Mouse (Mus musculus): ENCODE measurements around the gene Fkrp. TPM values are rescaled to one million over a fixed set of nuclear protein-coding genes. Genes with fewer than 3 reads are reported as not detected.
A peak's percentile ranks its signal among the peaks of the same experiment; 100 is the strongest.

Fkrp gene
- total and polyA plus RNA-seq, 2 experiments from 2014 or later = 45.4 to 73.8 TPM

GRCm38 (mm10) chr7:16842645-16843063 is 26.1 kb upstream of the Fkrp start, which contains the start of gene Prkd2:
Prkd2 (plus strand) TSS chr7:16842902.
- Histone ChIP-seq H3K27me3 (ENCODE audit: insufficient read depth, low read length) (no peaks in the 10 kb centered on the region), H3K27ac (peak within 1 kb of the TSS; percentile 58; the same call in 1 of the 2 replicates), H3K9ac (replicated peaks; ENCODE audit: low read length) (peak within 1 kb of the TSS; percentile 53), H3K4me3 (ENCODE audit: low read length) (peak within 1 kb of the TSS; percentile 59), H3K4me2 (ENCODE audit: low read depth, low read length) (peak within 1 kb of the TSS; percentile 96), H3K36me3 (ENCODE audit: insufficient read depth, low read length) (peaks cover 29% of the 10 kb centered on the region), H3K9me3 (ENCODE audit: low read length) (no peaks in the 10 kb centered on the region), H3K4me1 (ENCODE audit: insufficient read depth, low read length) (peaks cover 11% of the 10 kb centered on the region; the same call in 1 of the 2 replicates)
- ATAC-seq (peak; percentile 88), DNase-seq (ENCODE audit: low spot score) (peak; percentile 92)
- no peak for TF ChIP-seq CTCF (IDR thresholded peaks at IDR 0.05; ENCODE audit: low read depth)
- WGBS = 3% methylated on average over 32 of the region's 32 CpGs

- Histone ChIP-seq H3K27ac (peak overlapping the region; percentile 58; the same call in 1 of the 2 replicates), H3K4me2 (ENCODE audit: low read depth, low read length) (peak overlapping the region; percentile 96), H3K9me3 (ENCODE audit: low read length) (no peaks in the 10 kb centered on the region), H3K4me3 (ENCODE audit: low read length) (no peak overlapping the region), H3K36me3 (ENCODE audit: insufficient read depth, low read length) (peaks cover 37% of the 10 kb centered on the region), H3K4me1 (ENCODE audit: insufficient read depth, low read length) (peaks cover 11% of the 10 kb centered on the region; the same call in 1 of the 2 replicates), H3K9ac (replicated peaks; ENCODE audit: low read length) (peak overlapping the region; percentile 53; the same call in 1 of the 2 replicates), H3K27me3 (ENCODE audit: insufficient read depth, low read length) (no peaks in the 10 kb centered on the region)
- DNase-seq (ENCODE audit: low spot score) (no peak), ATAC-seq (no peak)
- 43% methylated on average over 11 of the region's 11 CpGs for whole genome bisulfite sequencing
- no peak for TF ChIP-seq CTCF (IDR thresholded peaks at IDR 0.05; ENCODE audit: low read depth)
Measured at GRCm38 (mm10) chr7:16841561-16842560, 25.3 kb upstream of the Fkrp start.

GRCm38 (mm10) chr7:16841078-16841477 is 24.5 kb upstream of the Fkrp start:
- no peaks in the 10 kb centered on the region for H3K27me3 ChIP-seq (ENCODE audit: insufficient read depth, low read length)
- DNase-seq (ENCODE audit: low spot score) (no peak), ATAC-seq (no peak)
- WGBS = 69% methylated on average over 4 of the region's 4 CpGs
- no peaks in the 10 kb centered on the region for H3K9me3 ChIP-seq (ENCODE audit: low read length)
- peaks cover 37% of the 10 kb centered on the region for H3K36me3 ChIP-seq (ENCODE audit: insufficient read depth, low read length)
- no peak overlapping the region for H3K4me2 ChIP-seq (ENCODE audit: low read depth, low read length)
- H3K27ac ChIP-seq = peak overlapping the region; percentile 45; the same call in 1 of the 2 replicates
- no peak overlapping the region for H3K9ac ChIP-seq (replicated peaks; ENCODE audit: low read length)
- H3K4me3 ChIP-seq (ENCODE audit: low read length) = no peak overlapping the region
- H3K4me1 ChIP-seq (ENCODE audit: insufficient read depth, low read length) = peaks cover 11% of the 10 kb centered on the region; the same call in 1 of the 2 replicates
- TF ChIP-seq CTCF (IDR thresholded peaks at IDR 0.05; ENCODE audit: low read depth) = no peak

- H3K27me3 ChIP-seq (ENCODE audit: insufficient read depth, low read length) = no peaks in the 10 kb centered on the region
- no peak for TF ChIP-seq CTCF (IDR thresholded peaks at IDR 0.05; ENCODE audit: low read depth)
- peaks cover 39% of the 10 kb centered on the region for H3K36me3 ChIP-seq (ENCODE audit: insufficient read depth, low read length)
- no peaks in the 10 kb centered on the region for H3K9me3 ChIP-seq (ENCODE audit: low read length)
- H3K9ac ChIP-seq (replicated peaks; ENCODE audit: low read length) = no peak overlapping the region
- no peak overlapping the region for H3K4me2 ChIP-seq (ENCODE audit: low read depth, low read length)
- no peak overlapping the region for H3K27ac ChIP-seq
- no peak overlapping the region for H3K4me3 ChIP-seq (ENCODE audit: low read length)
- no peak for DNase-seq (ENCODE audit: low spot score)
- 91% methylated on average over 2 of the region's 2 CpGs for WGBS
- no peak for ATAC-seq
- peaks cover 11% of the 10 kb centered on the region; the same call in 1 of the 2 replicates for H3K4me1 ChIP-seq (ENCODE audit: insufficient read depth, low read length)
Measured at GRCm38 (mm10) chr7:16840109-16840491, 23.6 kb upstream of the Fkrp start.

- peaks cover 44% of the 10 kb centered on the region for H3K36me3 ChIP-seq (ENCODE audit: insufficient read depth, low read length)
- no peak overlapping the region for H3K27ac ChIP-seq
- H3K27me3 ChIP-seq (ENCODE audit: insufficient read depth, low read length) = no peaks in the 10 kb centered on the region
- peaks cover 11% of the 10 kb centered on the region; the same call in 1 of the 2 replicates for H3K4me1 ChIP-seq (ENCODE audit: insufficient read depth, low read length)
- no peak for TF ChIP-seq CTCF (IDR thresholded peaks at IDR 0.05; ENCODE audit: low read depth)
- no peak for ATAC-seq
- no peaks in the 10 kb centered on the region for H3K9me3 ChIP-seq (ENCODE audit: low read length)
- H3K4me2 ChIP-seq (ENCODE audit: low read depth, low read length) = no peak overlapping the region
- H3K9ac ChIP-seq (replicated peaks; ENCODE audit: low read length) = no peak overlapping the region
- no peak overlapping the region for H3K4me3 ChIP-seq (ENCODE audit: low read length)
- DNase-seq (ENCODE audit: low spot score) = no peak
- 92% methylated on average over 12 of the region's 12 CpGs for WGBS
Measured at GRCm38 (mm10) chr7:16839427-16840108, 23.0 kb upstream of the Fkrp start.

- Histone ChIP-seq H3K27me3 (ENCODE audit: insufficient read depth, low read length) (no peaks in the 10 kb centered on the region), H3K4me1 (ENCODE audit: insufficient read depth, low read length) (peaks cover 9% of the 10 kb centered on the region; the same call in 1 of the 2 replicates), H3K4me2 (ENCODE audit: low read depth, low read length) (no peak overlapping the region), H3K36me3 (ENCODE audit: insufficient read depth, low read length) (peaks cover 51% of the 10 kb centered on the region), H3K9me3 (ENCODE audit: low read length) (no peaks in the 10 kb centered on the region), H3K9ac (replicated peaks; ENCODE audit: low read length) (no peak overlapping the region), H3K4me3 (ENCODE audit: low read length) (no peak overlapping the region), H3K27ac (no peak overlapping the region)
- no peak for DNase-seq (ENCODE audit: low spot score)
- ATAC-seq = no peak
- no peak for TF ChIP-seq CTCF (IDR thresholded peaks at IDR 0.05; ENCODE audit: low read depth)
- 92% methylated on average over 6 of the region's 6 CpGs for WGBS
Measured at GRCm38 (mm10) chr7:16838804-16839426, 22.4 kb upstream of the Fkrp start.

All from hindbrain, postnatal 0 days (tissue).